Mouse (Mus musculus): ENCODE measurements around the gene Zfp879. TPM values are rescaled to one million over a fixed set of nuclear protein-coding genes. Genes with fewer than 3 reads are reported as not detected.

Zfp879 gene
- under 1 TPM; 0.41 to 0.90 TPM for total RNA-seq (2023)

DNA sequence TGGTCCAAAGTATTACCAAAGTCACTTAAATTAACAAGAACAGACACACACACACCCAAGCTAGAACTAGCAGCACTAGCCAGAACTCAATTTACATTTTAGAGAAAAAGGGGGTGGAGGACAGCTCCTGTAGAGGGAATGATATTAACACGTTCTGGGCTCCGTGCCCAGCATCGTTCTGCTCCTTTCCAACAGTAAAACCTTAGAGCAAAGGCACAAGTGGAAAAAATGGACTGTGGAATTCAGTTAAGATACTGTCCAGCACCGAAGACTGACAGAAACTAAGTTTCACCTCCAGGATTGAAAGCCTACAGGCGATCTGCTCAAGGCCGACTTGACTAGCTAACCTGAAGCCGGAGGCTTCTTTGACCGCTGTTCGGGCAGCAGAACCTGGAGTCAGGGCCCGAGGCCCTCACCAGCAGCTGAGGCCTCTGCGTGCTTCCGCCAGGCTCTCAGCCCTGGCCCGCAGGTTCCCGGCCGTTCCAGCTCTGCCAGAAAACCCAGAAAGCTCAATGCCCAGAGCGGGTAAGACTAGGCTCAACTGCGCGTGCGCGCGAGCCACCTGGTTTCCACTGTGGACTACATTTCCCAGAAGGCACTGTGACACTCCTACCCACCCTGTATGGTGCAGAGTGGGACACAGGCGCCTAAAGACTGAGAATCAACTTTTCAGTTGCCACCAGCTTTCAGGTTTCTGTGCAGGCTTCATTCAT is at the start of gene Zfp879:
Gene Zfp879, minus strand, starts transcription at position 530 of the 713 bp plus-strand sequence.

DNA sequence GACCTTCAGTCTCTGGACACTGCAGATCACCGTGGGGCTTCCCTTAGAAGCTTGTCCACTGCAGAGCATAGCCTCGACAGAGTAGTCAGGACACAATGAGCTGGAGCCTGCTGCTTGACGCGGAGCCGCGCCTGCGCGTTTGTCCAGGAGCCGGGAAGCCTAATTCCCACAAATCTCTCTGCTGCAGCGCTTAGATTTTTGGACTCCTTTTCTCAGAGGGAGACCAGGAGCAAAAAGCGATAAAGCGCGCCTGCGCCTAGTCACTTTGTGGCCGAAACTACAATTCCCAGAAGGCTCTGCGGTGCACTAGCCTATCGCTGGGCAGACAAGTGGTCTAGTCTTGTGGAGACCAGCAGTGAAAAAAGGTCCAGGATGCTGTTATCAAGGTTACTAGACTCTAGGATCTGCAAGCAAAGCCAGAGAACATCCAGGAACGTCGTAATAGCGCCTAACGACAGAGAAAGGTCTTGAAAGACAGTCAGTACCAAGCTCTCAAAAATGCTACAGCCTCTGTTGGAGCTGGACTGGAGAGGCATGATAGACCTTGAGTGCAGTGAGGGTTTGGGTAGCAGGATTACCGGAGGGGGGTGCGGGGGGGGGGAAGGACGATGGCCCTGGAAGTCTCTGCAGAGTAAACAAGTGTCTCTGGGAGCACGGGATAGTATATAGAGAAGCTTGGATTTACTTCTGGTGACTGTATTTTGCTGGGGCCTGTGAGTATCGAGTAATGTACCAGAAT is 46.2 kb upstream of the Zfp879 start, which contains the start of gene Zfp454:
Gene Zfp454, minus strand, starts transcription at position 262 of the 739 bp plus-strand sequence.

DNA sequence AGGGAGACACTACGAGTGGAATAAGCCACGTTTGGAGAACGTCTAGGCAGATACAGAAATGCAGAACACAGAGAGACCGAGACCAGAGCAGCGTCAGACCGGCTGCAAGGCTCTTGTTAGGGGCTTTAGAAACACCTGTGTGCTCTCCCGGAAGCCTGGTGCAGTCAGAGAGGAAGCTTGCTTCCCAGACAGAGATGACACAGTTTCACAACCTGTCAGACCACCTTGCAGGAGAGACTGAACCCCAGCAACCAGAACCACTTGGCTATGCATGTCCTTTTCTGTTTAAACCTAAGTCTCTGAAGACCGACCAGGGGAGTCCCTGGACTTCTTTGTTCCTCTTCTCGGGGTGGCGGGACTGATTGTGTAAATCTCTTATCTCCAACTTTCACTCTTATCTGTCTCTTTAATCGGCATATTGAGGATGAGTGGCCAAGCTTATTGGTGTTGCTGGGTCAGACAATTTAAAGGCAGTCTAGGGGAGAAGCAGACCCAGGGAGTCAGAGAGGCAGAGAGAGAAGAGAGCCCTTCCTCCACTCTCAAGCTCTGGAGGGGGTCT is 8.9 kb upstream of the Zfp879 start, which contains the start of gene Grm6:
Gene Grm6, plus strand, starts transcription at position 509 of the 559 bp plus-strand sequence.

GRCm38 (mm10) chr11:50827010-50827953 is 14.1 kb downstream of the Zfp879 start, which contains the start of gene Zfp354c:
Zfp354c (minus strand) TSS chr11:50827724.

Other genes starting within 250 kb of the Zfp879 start
- gene Adamts2, start 239.5 kb downstream of the Zfp879 start, total RNA-seq (2023): under 1 TPM in 1 of 2 experiments, not detected in 1; 0.06 TPM
- 10 to 100 TPM; 16.2 to 21.5 TPM for gene Zfp354c, start 13.8 kb downstream of the Zfp879 start, total RNA-seq (2023)
- gene Grm6, start 9.1 kb upstream of the Zfp879 start, total RNA-seq (2023): 10 to 100 TPM; 10.3 to 12.8 TPM
- gene Zfp454, start 46.1 kb upstream of the Zfp879 start, total RNA-seq (2023): under 1 TPM; 0.38 to 0.39 TPM
- gene Zfp2, start 74.6 kb upstream of the Zfp879 start, total RNA-seq (2023): 1 to 10 TPM; 2.1 to 2.4 TPM
- gene Zfp354b, start 90.1 kb upstream of the Zfp879 start, total RNA-seq (2023): not detected
- not detected for gene 4933414I15Rik, start 102.2 kb upstream of the Zfp879 start, total RNA-seq (2023)
- not detected for gene Prop1, start 112.2 kb upstream of the Zfp879 start, total RNA-seq (2023)
- gene Olfr1378, start 125.0 kb upstream of the Zfp879 start, total RNA-seq (2023): not detected
- not detected for gene Olfr1377, start 140.4 kb upstream of the Zfp879 start, total RNA-seq (2023)
- not detected for gene Olfr51, start 162.0 kb upstream of the Zfp879 start, total RNA-seq (2023)
- not detected for gene Olfr54, start 172.7 kb upstream of the Zfp879 start, total RNA-seq (2023)
- gene Olfr1375, start 206.6 kb upstream of the Zfp879 start, total RNA-seq (2023): not detected
- gene Zfp354a, start 217.7 kb upstream of the Zfp879 start, total RNA-seq (2023): not detected

Data from T-cell, adult 66 days (primary cell).